Mouse (Mus musculus) CH12.LX (cell line): Measurements from ENCODE around the gene 1600012H06Rik. TPM values are rescaled to one million over a fixed set of nuclear protein-coding genes. Genes with fewer than 3 reads are reported as not detected.

Source experiments
- DNase-seq: peaks from one replicate; pipeline ENCODE4 v3.0.0-alpha.2; 2013; ENCODE audit errors: extremely low read depth
- H3K27ac ChIP-seq: 2 replicates; pipeline ENCODE4 v1.5.1; 2012; ENCODE audit warnings: low read depth, mild to moderate bottlenecking, control low read depth, moderate library complexity; ENCODE audit not compliant: insufficient read depth
- H3K27me3 ChIP-seq: replicated peaks from 2 replicates; pipeline ENCODE3; 2012; ENCODE audit warnings: inconsistent platforms
- H3K36me3 ChIP-seq, 2 experiments: replicated peaks in 1 of 2; 2 replicates each; pipeline versions ENCODE3 to v1.6.1; 2012; ENCODE audit warnings: inconsistent platforms in 1 of 2, low read length in 1 of 2, mild to moderate bottlenecking in 1 of 2, mixed read lengths in 1 of 2, moderate library complexity in 1 of 2; ENCODE audit not compliant: control insufficient read depth in 1 of 2, insufficient read depth in 1 of 2
- H3K4me1 ChIP-seq, 2 experiments: 2 replicates each; pipeline ENCODE4 v1.6.1; 2012; ENCODE audit warnings: inconsistent platforms in 1 of 2, moderate library complexity in 1 of 2; ENCODE audit not compliant: insufficient read depth in 2 of 2, control insufficient read depth in 1 of 2
- H3K4me2 ChIP-seq: 2 replicates; pipeline ENCODE4 v1.6.1; 2012; ENCODE audit warnings: low read depth, mild to moderate bottlenecking, control low read depth; ENCODE audit not compliant: poor library complexity, insufficient read depth, severe bottlenecking
- H3K4me3 ChIP-seq, 3 experiments: fragments of 150-350 bp in 1 of 3; sonication (generic) in 1 of 3; replicated peaks in 1 of 3; 2 replicates each; pipeline versions ENCODE3 to v1.5.1; 2011 to 2012; ENCODE audit warnings: low read depth in 2 of 3, low read length in 2 of 3, mild to moderate bottlenecking in 2 of 3, moderate library complexity in 2 of 3, control low read depth in 1 of 3, improper control_type of control experiment in 1 of 3, inconsistent platforms in 1 of 3, mixed read lengths in 1 of 3; ENCODE audit not compliant: poor library complexity in 1 of 3
- H3K79me2 ChIP-seq: replicated peaks from 2 replicates; pipeline ENCODE4 v1.6.1; 2012; ENCODE audit warnings: mild to moderate bottlenecking, moderate library complexity; ENCODE audit not compliant: control insufficient read depth, poor library complexity, insufficient read depth, severe bottlenecking; ENCODE audit errors: extremely low read depth
- H3K9ac ChIP-seq: 2 replicates; pipeline ENCODE4 v1.6.1; 2012; ENCODE audit warnings: low read depth, mild to moderate bottlenecking, control low read depth, moderate library complexity; ENCODE audit not compliant: insufficient read depth
- H3K9me3 ChIP-seq: replicated peaks from 2 replicates; pipeline ENCODE3; 2012; ENCODE audit warnings: low read length, inconsistent platforms, mixed read lengths
- BHLHE40 ChIP-seq: IDR thresholded peaks from 2 replicates; pipeline ENCODE4 v1.6.1; 2011; ENCODE audit warnings: mild to moderate bottlenecking, low read depth, low read length, improper control_type of control experiment
- CHD1 ChIP-seq: IDR thresholded peaks from 2 replicates; pipeline ENCODE4 v1.6.1; 2012; ENCODE audit warnings: low read depth, low read length, improper control_type of control experiment, inconsistent platforms
- CHD2 ChIP-seq: IDR thresholded peaks from 2 replicates; pipeline ENCODE4 v1.6.1; 2011; ENCODE audit warnings: low read length, improper control_type of control experiment
- CTCF ChIP-seq, 2 experiments: IDR thresholded peaks in 1 of 2; conservative IDR thresholded peaks in 1 of 2; 2 replicates each; pipeline ENCODE4 v1.5.1; 2011 to 2012; ENCODE audit warnings: low read depth in 2 of 2, low read length in 2 of 2, improper control_type of control experiment in 1 of 2, inconsistent platforms in 1 of 2, mild to moderate bottlenecking in 1 of 2, moderate library complexity in 1 of 2
- E2F4 ChIP-seq: IDR thresholded peaks from 2 replicates; pipeline ENCODE4 v1.6.1; 2011; ENCODE audit warnings: low read depth, low read length, improper control_type of control experiment; ENCODE audit not compliant: insufficient replicate concordance
- ELF1 ChIP-seq: IDR thresholded peaks from 2 replicates; pipeline ENCODE4 v1.6.1; 2014; ENCODE audit warnings: low read depth, mild to moderate bottlenecking, inconsistent platforms, low read length, improper control_type of control experiment
- EP300 ChIP-seq: IDR thresholded peaks from 2 replicates; pipeline ENCODE4 v1.6.1; 2011; ENCODE audit warnings: low read length, improper control_type of control experiment
- ETS1 ChIP-seq: conservative IDR thresholded peaks from 2 replicates; pipeline ENCODE4 v1.6.1; 2012; ENCODE audit warnings: low read depth, mild to moderate bottlenecking, inconsistent platforms, low read length, improper control_type of control experiment, moderate library complexity
- GABPA ChIP-seq: IDR thresholded peaks from 2 replicates; pipeline ENCODE4 v1.6.1; 2012; ENCODE audit warnings: low read depth, low read length, improper control_type of control experiment, inconsistent platforms; ENCODE audit not compliant: insufficient replicate concordance
- HCFC1 ChIP-seq: IDR thresholded peaks from 2 replicates; pipeline ENCODE4 v1.6.1; 2012; ENCODE audit warnings: low read depth, mild to moderate bottlenecking, inconsistent platforms, low read length, improper control_type of control experiment
- IRF4 ChIP-seq: IDR thresholded peaks from 2 replicates; pipeline ENCODE4 v1.6.1; 2014; ENCODE audit warnings: low read depth, mild to moderate bottlenecking, inconsistent platforms, low read length, improper control_type of control experiment
- JUN ChIP-seq: IDR thresholded peaks from 2 replicates; pipeline ENCODE4 v1.6.1; 2011; ENCODE audit warnings: low read depth, mild to moderate bottlenecking, low read length, improper control_type of control experiment, moderate library complexity; ENCODE audit not compliant: insufficient read depth
- JUND ChIP-seq: conservative IDR thresholded peaks from 2 replicates; pipeline ENCODE4 v1.6.1; 2011; ENCODE audit warnings: low read depth, low read length, improper control_type of control experiment
- KAT2A ChIP-seq: IDR thresholded peaks from 2 replicates; pipeline ENCODE4 v1.6.1; 2012; ENCODE audit warnings: low read length, improper control_type of control experiment, inconsistent platforms; ENCODE audit not compliant: insufficient replicate concordance
- MAFK ChIP-seq: IDR thresholded peaks from 2 replicates; pipeline ENCODE4 v1.6.1; 2011; ENCODE audit warnings: low read length, improper control_type of control experiment; ENCODE audit not compliant: insufficient replicate concordance
- MAX ChIP-seq: IDR thresholded peaks from 2 replicates; pipeline ENCODE4 v1.6.1; 2011; ENCODE audit warnings: low read length, improper control_type of control experiment
- MAZ ChIP-seq: IDR thresholded peaks from 2 replicates; pipeline ENCODE4 v1.6.1; 2012; ENCODE audit warnings: low read depth, mild to moderate bottlenecking, inconsistent platforms, low read length, improper control_type of control experiment, moderate library complexity
- MEF2A ChIP-seq: IDR thresholded peaks from 2 replicates; pipeline ENCODE4 v1.6.1; 2014; ENCODE audit warnings: low read depth, mild to moderate bottlenecking, inconsistent platforms, low read length, improper control_type of control experiment, borderline replicate concordance
- MYC ChIP-seq: IDR thresholded peaks from 2 replicates; pipeline ENCODE4 v1.6.1; 2011; ENCODE audit warnings: low read depth, mild to moderate bottlenecking, improper control_type of control experiment, low read length
- NELFE ChIP-seq: IDR thresholded peaks from 2 replicates; pipeline ENCODE4 v1.6.1; 2011; ENCODE audit warnings: low read depth, low read length, improper control_type of control experiment
- NRF1 ChIP-seq: IDR thresholded peaks from 2 replicates; pipeline ENCODE4 v1.6.1; 2014; ENCODE audit warnings: low read depth, mild to moderate bottlenecking, inconsistent platforms, low read length, improper control_type of control experiment, moderate library complexity
- PAX5 ChIP-seq: IDR thresholded peaks from 2 replicates; pipeline ENCODE4 v1.6.1; 2012; ENCODE audit warnings: low read length, inconsistent platforms, mixed read lengths
- POLR2A ChIP-seq: IDR thresholded peaks from 2 replicates; pipeline ENCODE4 v1.6.1; 2011; ENCODE audit warnings: low read depth, mild to moderate bottlenecking, improper control_type of control experiment, low read length
- POLR2AphosphoS2 ChIP-seq: IDR thresholded peaks from 2 replicates; pipeline ENCODE4 v1.6.1; 2011; ENCODE audit warnings: low read depth, low read length, improper control_type of control experiment
- RAD21 ChIP-seq: IDR thresholded peaks from 2 replicates; pipeline ENCODE4 v1.6.1; 2011; ENCODE audit warnings: low read depth, mild to moderate bottlenecking, low read length, improper control_type of control experiment, moderate library complexity
- RCOR1 ChIP-seq: conservative IDR thresholded peaks from 2 replicates; pipeline ENCODE4 v1.6.1; 2012; ENCODE audit warnings: low read depth, mild to moderate bottlenecking, inconsistent platforms, low read length, improper control_type of control experiment
- SIN3A ChIP-seq: IDR thresholded peaks from 2 replicates; pipeline ENCODE4 v1.6.1; 2012; ENCODE audit warnings: low read length, improper control_type of control experiment, inconsistent platforms
- SMC3 ChIP-seq: IDR thresholded peaks from 2 replicates; pipeline ENCODE4 v1.6.1; 2011; ENCODE audit warnings: low read depth, low read length, improper control_type of control experiment
- TBP ChIP-seq: conservative IDR thresholded peaks from 2 replicates; pipeline ENCODE4 v1.6.1; 2011; ENCODE audit warnings: low read depth, low read length, improper control_type of control experiment
- TCF12 ChIP-seq: IDR thresholded peaks from 2 replicates; pipeline ENCODE4 v1.6.1; 2014; ENCODE audit warnings: low read depth, mild to moderate bottlenecking, inconsistent platforms, low read length, improper control_type of control experiment
- USF1 ChIP-seq: IDR thresholded peaks from 2 replicates; pipeline ENCODE4 v1.6.1; 2014; ENCODE audit warnings: low read depth, mild to moderate bottlenecking, inconsistent platforms, low read length, improper control_type of control experiment
- USF2 ChIP-seq: conservative IDR thresholded peaks from 2 replicates; pipeline ENCODE4 v1.6.1; 2011; ENCODE audit warnings: low read depth, low read length, improper control_type of control experiment
- ZC3H11A ChIP-seq: IDR thresholded peaks from 2 replicates; pipeline ENCODE4 v1.6.1; 2012; ENCODE audit warnings: low read depth, mild to moderate bottlenecking, inconsistent platforms, low read length, improper control_type of control experiment
- ZNF384 ChIP-seq: IDR thresholded peaks from 2 replicates; pipeline ENCODE4 v1.6.1; 2012; ENCODE audit warnings: low read depth, low read length, improper control_type of control experiment, inconsistent platforms
- dilution Hi-C: fragments of 300-500 bp; cut with MboI; formaldehyde crosslinking; loops from 2 replicates; pipeline ENCODE4 v1.14.3; 2020; ENCODE audit warnings: low sequenced_read_pairs; ENCODE audit not compliant: extremely low pct_unique_long_range_greater_than_20kb, extremely low pct_ligation_motif_present
- in situ Hi-C: fragments of 300-500 bp; cut with MboI; formaldehyde crosslinking; loops from 3 replicates; pipeline ENCODE4 v1.14.3; 2019; ENCODE audit warnings: low sequenced_read_pairs, low pct_ligation_motif_present, low pct_unique_long_range_greater_than_20kb, mixed read lengths
- polyA plus RNA-seq: library from polyadenylated mRNA; unstranded; fragments of >175 nt; gene quantifications from 2 replicates; pipeline ENCODE4 v1.2.1, GENCODE M21; 2012; ENCODE audit warnings: low read depth; ENCODE audit not compliant: insufficient read length
- total RNA-seq, 2 experiments: library from RNA; depleted of rRNA; stranded (reverse); fragments of 300-350 nt in 1 of 2; fragments of >200 nt in 1 of 2; gene quantifications; 2 replicates each; pipeline ENCODE4 v1.2.3; 2012 to 2014

1600012H06Rik gene
- total and polyA plus RNA-seq, 3 experiments = 5.4 to 12.4 (median 10.6) TPM

DNA sequence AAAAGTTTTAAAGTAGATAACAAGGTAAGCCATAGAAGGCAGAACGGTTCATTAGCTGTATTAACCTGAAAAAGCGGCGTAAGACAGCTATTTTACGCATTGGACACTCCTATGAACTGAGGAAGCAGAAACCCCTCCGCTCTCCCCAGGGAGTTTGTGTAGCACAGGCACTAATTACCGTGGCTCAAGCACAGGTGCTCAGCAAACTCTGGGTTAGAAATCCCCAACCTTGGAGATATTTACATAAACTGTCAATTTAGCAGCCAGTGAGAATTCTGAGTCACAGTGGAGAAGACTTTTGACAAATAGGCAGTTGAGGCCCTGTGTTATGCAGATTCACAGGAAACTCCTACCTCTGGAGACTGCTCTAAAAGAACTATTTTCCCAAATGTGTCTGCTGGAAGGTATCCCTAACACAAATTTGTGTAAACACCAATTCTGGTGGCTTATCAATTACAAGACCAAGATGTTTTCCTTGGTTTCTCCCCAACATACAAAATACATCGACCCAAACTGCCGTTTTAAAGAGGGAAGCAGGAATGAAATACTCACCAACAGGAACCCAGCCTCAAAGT is 15.3 kb upstream of the 1600012H06Rik start (continued):
- 0 out of 2 replicates have a peak, but pooled peaks have one; percentile 14 for TF ChIP-seq NRF1
- peak; percentile 80 for TF ChIP-seq EP300
- peak; percentile 94 for TF ChIP-seq TCF12
- TF ChIP-seq BHLHE40 = peak; percentile 69
- peak; percentile 72; the same call in 1 of the 2 replicates for TF ChIP-seq RCOR1
- TF ChIP-seq ZNF384 = no peak
- no peak for TF ChIP-seq GABPA
- no peak for TF ChIP-seq CTCF (conservative IDR thresholded peaks at IDR 0.05 in 1 of 2, IDR thresholded peaks at IDR 0.05 in 1 of 2; ENCODE audit: low read depth in 2 of 2, low read length in 2 of 2)
- TF ChIP-seq MEF2A = peak; percentile 85
- TF ChIP-seq USF1 = no peak
- TF ChIP-seq JUN = peak; percentile 0; the same call in 1 of the 2 replicates

DNA sequence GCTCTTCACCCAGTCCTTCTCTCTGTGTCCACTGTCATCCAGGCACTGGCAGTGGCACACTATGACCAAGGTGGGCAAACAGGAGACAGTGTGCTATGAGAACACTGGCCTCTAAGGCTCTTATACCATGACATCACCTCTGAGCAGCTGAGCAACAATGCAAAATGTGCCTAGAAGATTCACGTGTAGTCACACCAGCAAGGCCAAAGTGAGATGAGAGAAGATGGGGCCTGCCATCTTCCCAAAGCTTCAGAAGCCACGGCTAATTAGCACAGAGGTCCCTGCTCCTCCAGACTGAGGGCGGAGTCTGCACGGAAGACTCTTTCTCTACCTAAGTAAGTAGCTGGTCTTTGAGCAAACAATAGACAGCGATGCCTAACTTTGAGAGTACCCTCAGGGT is 14.4 kb upstream of the 1600012H06Rik start:
- Histone ChIP-seq H3K9ac (peak overlapping the region; percentile 46), H3K4me2 (peak overlapping the region; percentile 92), H3K27me3 (no peaks in the 10 kb centered on the region), H3K4me1 (peaks cover 23 to 53% of the 10 kb centered on the region in 2 experiments), H3K27ac (peak overlapping the region; percentile 96), H3K79me2 (no peaks in the 10 kb centered on the region), H3K36me3 (no peaks in the 10 kb centered on the region), H3K9me3 (peaks cover 15% of the 10 kb centered on the region), H3K4me3 (peak overlapping the region in 2 of 3 experiments; percentile 36 to 38)
- dilution Hi-C loops (no loop called here), in situ Hi-C loops (no loop called here)
- peak; percentile 45 for DNase-seq
- no peak for TF ChIP-seq USF2
- no peak for TF ChIP-seq MEF2A
- peak; percentile 28; the same call in 1 of the 2 replicates for TF ChIP-seq JUN
- peak; percentile 84 for TF ChIP-seq BHLHE40
- TF ChIP-seq POLR2AphosphoS2 = no peak
- no peak for TF ChIP-seq GABPA
- no peak for TF ChIP-seq PAX5
- TF ChIP-seq NRF1 = no peak
- TF ChIP-seq MAX = peak; percentile 63; the same call in 1 of the 2 replicates
- no peak for TF ChIP-seq SMC3
- TF ChIP-seq POLR2A = no peak
- 0 out of 2 replicates have a peak, but pooled peaks have one; percentile 10 for TF ChIP-seq IRF4
- TF ChIP-seq HCFC1 = no peak
- TF ChIP-seq ETS1 = peak; percentile 70
- no peak for TF ChIP-seq CTCF (conservative IDR thresholded peaks at IDR 0.05 in 1 of 2, IDR thresholded peaks at IDR 0.05 in 1 of 2; ENCODE audit: low read depth in 2 of 2, low read length in 2 of 2)
- no peak for TF ChIP-seq ZC3H11A
- 0 out of 2 replicates have a peak, but pooled peaks have one; percentile 9 for TF ChIP-seq JUND
- no peak for TF ChIP-seq ELF1
- TF ChIP-seq ZNF384 = no peak
- peak; percentile 57; the same call in 1 of the 2 replicates for TF ChIP-seq SIN3A
- no peak for TF ChIP-seq MAZ
- no peak for TF ChIP-seq NELFE
- 0 out of 2 replicates have a peak, but pooled peaks have one; percentile 23 for TF ChIP-seq EP300
- peak; percentile 26; the same call in 1 of the 2 replicates for TF ChIP-seq TCF12
- no peak for TF ChIP-seq CHD1
- 0 out of 2 replicates have a peak, but pooled peaks have one; percentile 42 for TF ChIP-seq MYC
- TF ChIP-seq KAT2A = no peak
- TF ChIP-seq TBP = no peak
- no peak for TF ChIP-seq MAFK
- no peak for TF ChIP-seq USF1
- TF ChIP-seq CHD2 = no peak
- no peak for TF ChIP-seq E2F4
- TF ChIP-seq RAD21 = no peak; the same call in 1 of the 2 replicates
